Mouse (Mus musculus): ENCODE results near the gene Olfml2a. TPM values are rescaled to one million over a fixed set of nuclear protein-coding genes. Genes with fewer than 3 reads are reported as not detected.

Olfml2a gene
- polyA plus RNA-seq, 1 experiment from 2014 or later, result 8.1 TPM

GRCm38 (mm10) chr2:38934936-38935335 is 3.2 kb downstream of the Olfml2a start:
- H3K4me1 ChIP-seq (ENCODE audit: control insufficient read depth, insufficient read depth, low read length), result peaks cover 27% of the 10 kb centered on the region
- peaks cover 2% of the 10 kb centered on the region; the same call in 1 of the 2 replicates for H3K27me3 ChIP-seq (ENCODE audit: control insufficient read depth, insufficient read depth, low read length)
- H3K36me3 ChIP-seq (ENCODE audit: control insufficient read depth, insufficient read depth), result no peaks in the 10 kb centered on the region
- no peak overlapping the region; the same call in 1 of the 2 replicates for H3K9ac ChIP-seq (ENCODE audit: low read length)
- H3K4me2 ChIP-seq (ENCODE audit: low read depth, low read length), result peak overlapping the region; percentile 2; the same call in 1 of the 2 replicates
- H3K27ac ChIP-seq (ENCODE audit: low read length), result peak overlapping the region; percentile 63
- 65% methylated on average over 5 of the region's 5 CpGs for WGBS
- no peak overlapping the region for H3K4me3 ChIP-seq (ENCODE audit: low read length)
- ATAC-seq (replicated peaks; ENCODE audit: extremely low read depth, insufficient read depth, low FRiP score), result no peak
- H3K9me3 ChIP-seq (replicated peaks; ENCODE audit: control insufficient read depth, low read length), result no peaks in the 10 kb centered on the region

GRCm38 (mm10) chr2:38936721-38937378 is 5.1 kb downstream of the Olfml2a start:
- Histone ChIP-seq H3K4me2 (ENCODE audit: low read depth, low read length) (no peak overlapping the region), H3K27me3 (ENCODE audit: control insufficient read depth, insufficient read depth, low read length) (no peaks in the 10 kb centered on the region), H3K36me3 (ENCODE audit: control insufficient read depth, insufficient read depth) (no peaks in the 10 kb centered on the region), H3K4me1 (ENCODE audit: control insufficient read depth, insufficient read depth, low read length) (peaks cover 21% of the 10 kb centered on the region), H3K9me3 (replicated peaks; ENCODE audit: control insufficient read depth, low read length) (no peaks in the 10 kb centered on the region), H3K9ac (ENCODE audit: low read length) (no peak overlapping the region), H3K27ac (ENCODE audit: low read length) (no peak overlapping the region), H3K4me3 (ENCODE audit: low read length) (no peak overlapping the region)
- ATAC-seq (replicated peaks; ENCODE audit: extremely low read depth, insufficient read depth, low FRiP score), result no peak
- 65% methylated on average over 9 of the region's 9 CpGs for WGBS

- H3K36me3 ChIP-seq (ENCODE audit: control insufficient read depth, insufficient read depth), result no peaks in the 10 kb centered on the region
- WGBS, result 73% methylated on average over 3 of the region's 3 CpGs
- H3K27me3 ChIP-seq (ENCODE audit: control insufficient read depth, insufficient read depth, low read length), result no peaks in the 10 kb centered on the region
- no peak for ATAC-seq (replicated peaks; ENCODE audit: extremely low read depth, insufficient read depth, low FRiP score)
- H3K4me2 ChIP-seq (ENCODE audit: low read depth, low read length), result no peak overlapping the region
- H3K9me3 ChIP-seq (replicated peaks; ENCODE audit: control insufficient read depth, low read length), result no peaks in the 10 kb centered on the region
- no peak overlapping the region for H3K9ac ChIP-seq (ENCODE audit: low read length)
- H3K4me1 ChIP-seq (ENCODE audit: control insufficient read depth, insufficient read depth, low read length), result peaks cover 17% of the 10 kb centered on the region
- H3K4me3 ChIP-seq (ENCODE audit: low read length), result no peak overlapping the region
- H3K27ac ChIP-seq (ENCODE audit: low read length), result no peak overlapping the region
Observed at GRCm38 (mm10) chr2:38937396-38937795, 5.6 kb downstream of the Olfml2a start.

- H3K4me3 ChIP-seq (ENCODE audit: low read length), result no peak overlapping the region
- H3K27ac ChIP-seq (ENCODE audit: low read length), result no peak overlapping the region
- no peaks in the 10 kb centered on the region for H3K9me3 ChIP-seq (replicated peaks; ENCODE audit: control insufficient read depth, low read length)
- no peaks in the 10 kb centered on the region for H3K27me3 ChIP-seq (ENCODE audit: control insufficient read depth, insufficient read depth, low read length)
- no peak for ATAC-seq (replicated peaks; ENCODE audit: extremely low read depth, insufficient read depth, low FRiP score)
- H3K36me3 ChIP-seq (ENCODE audit: control insufficient read depth, insufficient read depth), result no peaks in the 10 kb centered on the region
- no peak overlapping the region for H3K4me2 ChIP-seq (ENCODE audit: low read depth, low read length)
- peaks cover 17% of the 10 kb centered on the region for H3K4me1 ChIP-seq (ENCODE audit: control insufficient read depth, insufficient read depth, low read length)
- WGBS, result 72% methylated on average over 1 of the region's 1 CpGs
- no peak overlapping the region for H3K9ac ChIP-seq (ENCODE audit: low read length)
Observed at GRCm38 (mm10) chr2:38938007-38938406, 6.2 kb downstream of the Olfml2a start.

- no peaks in the 10 kb centered on the region for H3K9me3 ChIP-seq (replicated peaks; ENCODE audit: control insufficient read depth, low read length)
- ATAC-seq (replicated peaks; ENCODE audit: extremely low read depth, insufficient read depth, low FRiP score), result no peak
- H3K36me3 ChIP-seq (ENCODE audit: control insufficient read depth, insufficient read depth), result no peaks in the 10 kb centered on the region
- no peaks in the 10 kb centered on the region for H3K27me3 ChIP-seq (ENCODE audit: control insufficient read depth, insufficient read depth, low read length)
- WGBS, result 65% methylated on average over 2 of the region's 2 CpGs
- H3K4me1 ChIP-seq (ENCODE audit: control insufficient read depth, insufficient read depth, low read length), result peaks cover 16% of the 10 kb centered on the region
- H3K9ac ChIP-seq (ENCODE audit: low read length), result no peak overlapping the region
- H3K4me3 ChIP-seq (ENCODE audit: low read length), result no peak overlapping the region
- H3K27ac ChIP-seq (ENCODE audit: low read length), result no peak overlapping the region
- no peak overlapping the region for H3K4me2 ChIP-seq (ENCODE audit: low read depth, low read length)
Observed at GRCm38 (mm10) chr2:38939047-38939446, 7.3 kb downstream of the Olfml2a start.

GRCm38 (mm10) chr2:38941426-38941825 is 9.6 kb downstream of the Olfml2a start:
- Histone ChIP-seq H3K36me3 (ENCODE audit: control insufficient read depth, insufficient read depth) (no peaks in the 10 kb centered on the region), H3K4me2 (ENCODE audit: low read depth, low read length) (no peak overlapping the region), H3K4me1 (ENCODE audit: control insufficient read depth, insufficient read depth, low read length) (peaks cover 2% of the 10 kb centered on the region; the same call in 1 of the 2 replicates), H3K4me3 (ENCODE audit: low read length) (no peak overlapping the region), H3K27ac (ENCODE audit: low read length) (no peak overlapping the region), H3K9me3 (replicated peaks; ENCODE audit: control insufficient read depth, low read length) (no peaks in the 10 kb centered on the region), H3K9ac (ENCODE audit: low read length) (no peak overlapping the region), H3K27me3 (ENCODE audit: control insufficient read depth, insufficient read depth, low read length) (no peaks in the 10 kb centered on the region)
- WGBS, result 76% methylated on average over 14 of the region's 14 CpGs
- ATAC-seq (replicated peaks; ENCODE audit: extremely low read depth, insufficient read depth, low FRiP score), result no peak

- Histone ChIP-seq H3K27me3 (ENCODE audit: control insufficient read depth, insufficient read depth, low read length) (no peaks in the 10 kb centered on the region), H3K9me3 (replicated peaks; ENCODE audit: control insufficient read depth, low read length) (no peaks in the 10 kb centered on the region), H3K4me2 (ENCODE audit: low read depth, low read length) (no peak overlapping the region), H3K36me3 (ENCODE audit: control insufficient read depth, insufficient read depth) (no peaks in the 10 kb centered on the region), H3K4me1 (ENCODE audit: control insufficient read depth, insufficient read depth, low read length) (peaks cover 2% of the 10 kb centered on the region; the same call in 1 of the 2 replicates), H3K9ac (ENCODE audit: low read length) (no peak overlapping the region), H3K4me3 (ENCODE audit: low read length) (no peak overlapping the region), H3K27ac (ENCODE audit: low read length) (no peak overlapping the region)
- ATAC-seq (replicated peaks; ENCODE audit: extremely low read depth, insufficient read depth, low FRiP score), result no peak
- 62% methylated on average over 2 of the region's 2 CpGs for WGBS
Observed at GRCm38 (mm10) chr2:38941898-38942297, 10.1 kb downstream of the Olfml2a start.

- no peak overlapping the region for H3K27ac ChIP-seq (ENCODE audit: low read length)
- WGBS, result 76% methylated on average over 5 of the region's 5 CpGs
- ATAC-seq (replicated peaks; ENCODE audit: extremely low read depth, insufficient read depth, low FRiP score), result no peak
- H3K4me2 ChIP-seq (ENCODE audit: low read depth, low read length), result no peak overlapping the region
- H3K4me3 ChIP-seq (ENCODE audit: low read length), result no peak overlapping the region
- no peaks in the 10 kb centered on the region for H3K9me3 ChIP-seq (replicated peaks; ENCODE audit: control insufficient read depth, low read length)
- H3K4me1 ChIP-seq (ENCODE audit: control insufficient read depth, insufficient read depth, low read length), result peaks cover 2% of the 10 kb centered on the region; the same call in 1 of the 2 replicates
- H3K36me3 ChIP-seq (ENCODE audit: control insufficient read depth, insufficient read depth), result no peaks in the 10 kb centered on the region
- H3K27me3 ChIP-seq (ENCODE audit: control insufficient read depth, insufficient read depth, low read length), result no peaks in the 10 kb centered on the region
- no peak overlapping the region for H3K9ac ChIP-seq (ENCODE audit: low read length)
Observed at GRCm38 (mm10) chr2:38943161-38943560, 11.4 kb downstream of the Olfml2a start.

GRCm38 (mm10) chr2:38943977-38944376 is 12.2 kb downstream of the Olfml2a start:
- Histone ChIP-seq H3K9me3 (replicated peaks; ENCODE audit: control insufficient read depth, low read length) (no peaks in the 10 kb centered on the region), H3K36me3 (ENCODE audit: control insufficient read depth, insufficient read depth) (no peaks in the 10 kb centered on the region), H3K27me3 (ENCODE audit: control insufficient read depth, insufficient read depth, low read length) (no peaks in the 10 kb centered on the region), H3K4me3 (ENCODE audit: low read length) (no peak overlapping the region), H3K27ac (ENCODE audit: low read length) (no peak overlapping the region), H3K9ac (ENCODE audit: low read length) (no peak overlapping the region), H3K4me2 (ENCODE audit: low read depth, low read length) (no peak overlapping the region), H3K4me1 (ENCODE audit: control insufficient read depth, insufficient read depth, low read length) (peaks cover 2% of the 10 kb centered on the region; the same call in 1 of the 2 replicates)
- WGBS, result 49% methylated on average over 2 of the region's 2 CpGs
- ATAC-seq (replicated peaks; ENCODE audit: extremely low read depth, insufficient read depth, low FRiP score), result no peak
